In genomic region chr12:77860769-77861557, GRCm38 (mm10) we compare ENCODE assay signal across 20 mouse cellular contexts.
"Had no signal": no experiment of that assay in that cellular context is flagged by ENCODE, and none has a peak within 500 bp of the region (broad histone marks: within the 10 kb centered on the region; RNA-seq: fewer than 3 reads in every experiment).

No protein-coding gene starts in this region.

- H3K36me3 ChIP-seq: limb, embryonic 12.5 days; limb, embryonic 15.5 days had no signal

- H3K27ac ChIP-seq: left cerebral cortex, adult 2 months; limb, embryonic 12.5 days; limb, embryonic 15.5 days; liver, embryonic 14.5 days had no signal

- H3K4me3 ChIP-seq: left cerebral cortex, adult 2 months; limb, embryonic 12.5 days; limb, embryonic 15.5 days; megakaryocyte, embryonic 14.5 days had no signal

- H3K27me3 ChIP-seq: limb, embryonic 12.5 days; megakaryocyte, embryonic 14.5 days had no signal

- H3K4me1 ChIP-seq: limb, embryonic 15.5 days; megakaryocyte, embryonic 14.5 days had no signal

- H3K4me2 ChIP-seq: limb, embryonic 12.5 days; limb, embryonic 15.5 days; liver, embryonic 11.5 days; lung, embryonic 14.5 days; midbrain, embryonic 11.5 days had no signal

- H3K9ac ChIP-seq: limb, embryonic 12.5 days; limb, embryonic 15.5 days; liver, embryonic 14.5 days; liver, postnatal 0 days; lung, embryonic 14.5 days had no signal

- DNase-seq: kidney, adult 11 months; kidney, adult 8-10 months; kidney, postnatal 14 days; kidney, postnatal 4 days; layer of hippocampus, postnatal 36 days; liver, postnatal 0 days; lung, embryonic 14.5 days; lung, postnatal 36 days; midbrain, embryonic 14.5 days; thymus, adult 2 months; thymus, postnatal 14 days; thymus, postnatal 4 days had no signal

- H3K9me3 ChIP-seq: limb, embryonic 12.5 days; limb, embryonic 15.5 days had no signal

- ATAC-seq: liver, postnatal 0 days; lung, postnatal 0 days had no signal
